Mouse (Mus musculus): ENCODE measurements around the gene Cacna1c.
A peak's percentile ranks its signal among the peaks of the same experiment; 100 is the strongest.
"Not testable (repeated sequence)": the region's sequence is repeated elsewhere in the genome, so short reads cannot be mapped to it uniquely, and the experiment has no call there.

The Cacna1c gene

GRCm38 (mm10) chr6:118626246-118626645 lies 570.0 kb downstream of the Cacna1c start:
- peak; percentile 12 for DNase-seq (ENCODE audit: extremely low read depth, low read depth)

GRCm38 (mm10) chr6:118623609-118624008 lies 572.6 kb downstream of the Cacna1c start:
- no peak for DNase-seq (ENCODE audit: extremely low read depth, low read depth)

- no peak for DNase-seq (ENCODE audit: extremely low read depth, low read depth)
These were observed 574.4 kb downstream of the Cacna1c start for GRCm38 (mm10) chr6:118621866-118622265.

GRCm38 (mm10) chr6:118621406-118621805 lies 574.8 kb downstream of the Cacna1c start:
- no peak for DNase-seq (ENCODE audit: extremely low read depth, low read depth)

- no peak for DNase-seq (ENCODE audit: extremely low read depth, low read depth)
These were observed 587.3 kb downstream of the Cacna1c start for GRCm38 (mm10) chr6:118608906-118609305.

- DNase-seq (ENCODE audit: extremely low read depth, low read depth) = peak; percentile 3
These were observed 590.2 kb downstream of the Cacna1c start for GRCm38 (mm10) chr6:118605974-118606373.

- no peak for DNase-seq (ENCODE audit: extremely low read depth, low read depth)
These were observed 592.4 kb downstream of the Cacna1c start for GRCm38 (mm10) chr6:118603825-118604224.

GRCm38 (mm10) chr6:118595681-118596055 lies 600.5 kb downstream of the Cacna1c start:
- no peak for DNase-seq (ENCODE audit: extremely low read depth, low read depth)

GRCm38 (mm10) chr6:118594833-118595680 lies 601.2 kb downstream of the Cacna1c start:
- DNase-seq (ENCODE audit: extremely low read depth, low read depth) = no peak

- no peak for DNase-seq (ENCODE audit: extremely low read depth, low read depth)
These were observed 602.1 kb downstream of the Cacna1c start for GRCm38 (mm10) chr6:118594070-118594469.

- DNase-seq (ENCODE audit: extremely low read depth, low read depth) = no peak
These were observed 602.7 kb downstream of the Cacna1c start for GRCm38 (mm10) chr6:118593377-118594061.

GRCm38 (mm10) chr6:118592662-118593376 lies 603.4 kb downstream of the Cacna1c start:
- no peak for DNase-seq (ENCODE audit: extremely low read depth, low read depth)

- not testable (repeated sequence) for DNase-seq (ENCODE audit: extremely low read depth, low read depth)
These were observed 617.5 kb downstream of the Cacna1c start for GRCm38 (mm10) chr6:118578741-118579140.

- no peak for DNase-seq (ENCODE audit: extremely low read depth, low read depth)
These were observed 621.9 kb downstream of the Cacna1c start for GRCm38 (mm10) chr6:118574351-118574750.

GRCm38 (mm10) chr6:118567816-118568215 lies 628.4 kb downstream of the Cacna1c start:
- DNase-seq (ENCODE audit: extremely low read depth, low read depth) = no peak

GRCm38 (mm10) chr6:118561745-118562609 lies 634.2 kb downstream of the Cacna1c start, which contains the start of gene Ankrd26:
Gene Ankrd26 (minus strand): TSS chr6:118562226.
- peak; percentile 78 for DNase-seq (ENCODE audit: extremely low read depth, low read depth)

GRCm38 (mm10) chr6:118561225-118561624 lies 635.0 kb downstream of the Cacna1c start:
- peak; percentile 26 for DNase-seq (ENCODE audit: extremely low read depth, low read depth)

- no peak for DNase-seq (ENCODE audit: extremely low read depth, low read depth)
These were observed 657.6 kb downstream of the Cacna1c start for GRCm38 (mm10) chr6:118538627-118539026.
